Comparison of ENCODE assay signal across 29 mouse cellular contexts in the genomic region with DNA sequence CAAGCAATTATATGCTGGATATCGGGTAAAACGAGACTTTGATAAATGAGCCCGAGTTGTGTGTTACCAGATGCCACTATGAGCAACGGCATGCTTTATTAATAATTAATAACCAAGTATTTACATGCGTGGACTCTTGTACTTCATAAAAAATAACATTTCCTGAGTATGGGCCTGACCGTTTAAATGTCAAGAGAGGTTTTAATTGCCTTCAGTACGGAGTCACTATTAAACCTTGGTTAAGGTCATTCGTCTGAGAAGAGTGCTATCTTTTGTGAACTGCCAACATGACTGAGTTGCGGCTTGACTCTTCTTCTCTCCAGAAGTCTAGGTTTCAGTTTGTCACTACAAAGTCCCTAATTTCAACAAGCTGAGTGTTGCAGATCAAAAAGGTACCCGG.
"Had no signal": no experiment of that assay in that cellular context is flagged by ENCODE, and none has a peak within 500 bp of the region (broad histone marks: within the 10 kb centered on the region; RNA-seq: fewer than 3 reads in every experiment).

No protein-coding gene starts in this region.

- H3K9me3 ChIP-seq: embryonic facial prominence, embryonic 10.5 days; embryonic facial prominence, embryonic 12.5 days; embryonic facial prominence, embryonic 13.5 days; embryonic facial prominence, embryonic 15.5 days; forebrain, embryonic 10.5 days; forebrain, embryonic 12.5 days; forebrain, embryonic 13.5 days; forebrain, embryonic 15.5 days had no signal

- DNase-seq: cerebellum, adult 2 months; cerebellum, adult 8-10 months; cerebellum, adult 9-10 months; cerebellum, adult 9-11 months; cerebellum, postnatal 10 days; cerebellum, postnatal 14 days; cerebellum, postnatal 25 days; cerebellum, postnatal 36 days; embryo, embryonic 11 days; forebrain, postnatal 0 days; gastrocnemius, adult 2 months; gastrocnemius, postnatal 10 days; gastrocnemius, postnatal 14 days; gastrocnemius, postnatal 25 days; gastrocnemius, postnatal 36 days; heart, adult 11 months; heart, adult 18-20 months; heart, adult 2 months had no signal

- H3K27me3 ChIP-seq: embryonic facial prominence, embryonic 12.5 days; embryonic facial prominence, embryonic 13.5 days; embryonic facial prominence, embryonic 15.5 days; forebrain, embryonic 12.5 days; forebrain, embryonic 13.5 days; forebrain, embryonic 15.5 days had no signal

- H3K9ac ChIP-seq: embryonic facial prominence, embryonic 12.5 days; embryonic facial prominence, embryonic 13.5 days; embryonic facial prominence, embryonic 15.5 days; forebrain, embryonic 12.5 days; forebrain, embryonic 13.5 days; forebrain, embryonic 15.5 days; forebrain, postnatal 0 days had no signal

- ATAC-seq: forebrain, embryonic 13.5 days; forebrain, embryonic 14.5 days; forebrain, embryonic 15.5 days; forebrain, embryonic 16.5 days; forebrain, postnatal 0 days had no signal

- H3K27ac ChIP-seq: embryonic facial prominence, embryonic 10.5 days; embryonic facial prominence, embryonic 12.5 days; embryonic facial prominence, embryonic 13.5 days; embryonic facial prominence, embryonic 15.5 days; forebrain, embryonic 10.5 days; forebrain, embryonic 12.5 days; forebrain, embryonic 13.5 days; forebrain, embryonic 15.5 days; gastrocnemius, adult 2 months; heart, adult 2 months had no signal

- H3K4me2 ChIP-seq: embryonic facial prominence, embryonic 12.5 days; embryonic facial prominence, embryonic 13.5 days; embryonic facial prominence, embryonic 15.5 days; forebrain, embryonic 12.5 days; forebrain, embryonic 13.5 days; forebrain, embryonic 15.5 days had no signal

- H3K36me3 ChIP-seq: forebrain, embryonic 10.5 days; forebrain, embryonic 12.5 days; forebrain, embryonic 15.5 days had no signal

- H3K4me1 ChIP-seq: embryonic facial prominence, embryonic 12.5 days had no signal

- H3K4me3 ChIP-seq: embryonic facial prominence, embryonic 10.5 days; embryonic facial prominence, embryonic 12.5 days; embryonic facial prominence, embryonic 13.5 days; embryonic facial prominence, embryonic 15.5 days; erythroblast, embryonic 14.5 days; forebrain, embryonic 10.5 days; forebrain, embryonic 12.5 days; forebrain, embryonic 13.5 days; forebrain, embryonic 15.5 days; gastrocnemius, adult 2 months; heart, adult 2 months had no signal
